Mouse (Mus musculus) heart, postnatal 0 days (tissue): ENCODE results near the gene Mob1a. TPM values are rescaled to one million over a fixed set of nuclear protein-coding genes. Genes with fewer than 3 reads are reported as not detected.

Experiments
- ATAC-seq: fragments of 200-750 bp; cut with Nextera tagmentation; 2 replicates; pipeline ENCODE4 v1.8.0; 2017; ENCODE audit warnings: low read depth, moderate number of reproducible peaks, moderate library complexity; ENCODE audit not compliant: insufficient read depth
- DNase-seq: peaks from one replicate; pipeline ENCODE4 v3.0.0-alpha.2; 2016; ENCODE audit warnings: low spot score
- H3K27ac ChIP-seq: fragments of 300-500 bp; sonication (generic); 2 replicates; pipeline ENCODE4 v1.5.1; 2014; ENCODE audit warnings: low read depth, mild to moderate bottlenecking
- H3K27me3 ChIP-seq: fragments of 300-500 bp; sonication (generic); 2 replicates; pipeline ENCODE4 v1.6.1; 2014; ENCODE audit warnings: low read length, mixed read lengths; ENCODE audit not compliant: control insufficient read depth, insufficient read depth
- H3K36me3 ChIP-seq: fragments of 300-500 bp; sonication (generic); replicated peaks from 2 replicates; pipeline ENCODE4 v1.6.1; 2014; ENCODE audit warnings: low read length, mixed read lengths; ENCODE audit not compliant: control insufficient read depth, insufficient read depth
- H3K4me1 ChIP-seq: fragments of 300-500 bp; sonication (generic); 2 replicates; pipeline ENCODE4 v1.6.1; 2014; ENCODE audit warnings: antibody characterized with exemption; ENCODE audit not compliant: control insufficient read depth, insufficient read depth
- H3K4me2 ChIP-seq: fragments of 300-500 bp; sonication (generic); 2 replicates; pipeline ENCODE4 v1.6.1; 2014; ENCODE audit warnings: low read depth, mild to moderate bottlenecking, low read length, moderate library complexity
- H3K4me3 ChIP-seq: fragments of 300-500 bp; sonication (generic); 2 replicates; pipeline ENCODE4 v1.5.1; 2014; ENCODE audit warnings: low read depth, low read length
- H3K9ac ChIP-seq: fragments of 300-500 bp; sonication (generic); replicated peaks from 2 replicates; pipeline ENCODE4 v1.6.1; 2014; ENCODE audit warnings: low read depth, low read length, mixed read lengths
- H3K9me3 ChIP-seq: fragments of 300-500 bp; sonication (generic); replicated peaks from 2 replicates; pipeline ENCODE4 v1.6.1; 2016; ENCODE audit warnings: low read length; ENCODE audit not compliant: control insufficient read depth
- CTCF ChIP-seq: IDR thresholded peaks from 2 replicates; pipeline ENCODE4 v1.5.1; 2016; ENCODE audit warnings: antibody characterized with exemption, control low read depth, low read depth
- EP300 ChIP-seq: IDR thresholded peaks from 2 replicates; pipeline ENCODE4 v1.6.1; 2016; ENCODE audit warnings: antibody characterized with exemption, low read depth
- WGBS: fragments of 180-500 bp; shearing (Covaris S2); extraction: QIAGEN DNeasy Blood & Tissue Kit; methylation state at CpG from one replicate; pipeline ENCODE4 v1.1.7; 2014; 5-methylcytosine and 5-hydroxymethylcytosine counted together
- polyA plus RNA-seq: library from polyadenylated mRNA; unstranded; fragments of >200 nt; fragmentation: Nextera tagmentation; extraction: Ambion mirVana; gene quantifications from 2 replicates; pipeline ENCODE4 v1.2.1, GENCODE M21; 2015
- total RNA-seq: library from RNA; depleted of rRNA; stranded (reverse); fragments of >200 nt; gene quantifications from 2 replicates; pipeline ENCODE4 v1.2.3, GENCODE M21; 2014; ENCODE audit warnings: low replicate concordance; rRNA removed

Gene Mob1a
- total and polyA plus RNA-seq, 2 experiments from 2014 or later: 15.1 to 35.0 TPM

- Histone ChIP-seq H3K9ac (no peak overlapping the region), H3K4me2 (no peak overlapping the region), H3K9me3 (no peaks in the 10 kb centered on the region), H3K27me3 (no peaks in the 10 kb centered on the region), H3K4me3 (no peak overlapping the region), H3K27ac (no peak overlapping the region), H3K4me1 (no peaks in the 10 kb centered on the region), H3K36me3 (peaks cover 98% of the 10 kb centered on the region)
- DNase-seq: no peak
- ATAC-seq: 0 out of 2 replicates have a peak, but pooled peaks have one; percentile 3
- 73% methylated on average over 9 of the region's 9 CpGs for WGBS
- TF ChIP-seq EP300 (no peak), CTCF (no peak)
These were observed 48.0 kb downstream of the Mob1a start for GRCm38 (mm10) chr6:83373704-83374300.

- no peaks in the 10 kb centered on the region for H3K27me3 ChIP-seq
- peak; percentile 81 for DNase-seq
- H3K4me2 ChIP-seq: no peak overlapping the region
- H3K4me3 ChIP-seq: no peak overlapping the region
- peak overlapping the region; percentile 71 for H3K27ac ChIP-seq
- 49% methylated on average over 10 of the region's 10 CpGs for WGBS
- peak; percentile 98 for ATAC-seq
- H3K4me1 ChIP-seq: peaks cover 15% of the 10 kb centered on the region; the same call in 1 of the 2 replicates
- peaks cover 67% of the 10 kb centered on the region for H3K36me3 ChIP-seq
- H3K9ac ChIP-seq: no peak overlapping the region; the same call in 1 of the 2 replicates
- TF ChIP-seq CTCF (no peak), EP300 (no peak)
- H3K9me3 ChIP-seq: no peaks in the 10 kb centered on the region
These were observed 56.0 kb downstream of the Mob1a start for GRCm38 (mm10) chr6:83381510-83382491.

GRCm38 (mm10) chr6:83385569-83386090 lies 59.8 kb downstream of the Mob1a start:
- no peak overlapping the region for H3K27ac ChIP-seq
- ATAC-seq: no peak
- H3K4me1 ChIP-seq: peaks cover 15% of the 10 kb centered on the region; the same call in 1 of the 2 replicates
- peaks cover 33% of the 10 kb centered on the region for H3K36me3 ChIP-seq
- no peak overlapping the region for H3K4me3 ChIP-seq
- no peak for DNase-seq
- H3K9ac ChIP-seq: no peak overlapping the region
- no peaks in the 10 kb centered on the region for H3K27me3 ChIP-seq
- H3K4me2 ChIP-seq: no peak overlapping the region
- TF ChIP-seq EP300: no peak
- no peak for TF ChIP-seq CTCF
- 90% methylated on average over 9 of the region's 9 CpGs for WGBS
- H3K9me3 ChIP-seq: no peaks in the 10 kb centered on the region

GRCm38 (mm10) chr6:83392166-83392780 lies 66.5 kb downstream of the Mob1a start:
- peaks cover 4% of the 10 kb centered on the region; the same call in 1 of the 2 replicates for H3K4me1 ChIP-seq
- WGBS: 70% methylated on average over 8 of the region's 8 CpGs
- no peaks in the 10 kb centered on the region for H3K9me3 ChIP-seq
- ATAC-seq (no peak), DNase-seq (no peak)
- H3K4me2 ChIP-seq: no peak overlapping the region
- H3K27me3 ChIP-seq: no peaks in the 10 kb centered on the region
- H3K36me3 ChIP-seq: peaks cover 48% of the 10 kb centered on the region
- TF ChIP-seq CTCF: no peak
- no peak overlapping the region for H3K27ac ChIP-seq
- no peak overlapping the region for H3K4me3 ChIP-seq
- no peak overlapping the region for H3K9ac ChIP-seq

Other genes starting within 250 kb of the Mob1a start
- gene Pcgf1, start 248.1 kb upstream of the Mob1a start, total RNA-seq: 12.1 and 14.8 TPM in 2 replicates
- 13.2 and 14.7 TPM in 2 replicates for gene Pcgf1, start 248.1 kb upstream of the Mob1a start, polyA plus RNA-seq
- gene Lbx2, start 239.6 kb upstream of the Mob1a start, total RNA-seq: not detected in 2 replicates
- 0.59 and 0.64 TPM in 2 replicates for gene Lbx2, start 239.6 kb upstream of the Mob1a start, polyA plus RNA-seq
- 0.11 and 0.97 TPM in 2 replicates for gene Ccdc142, start 224.4 kb upstream of the Mob1a start, total RNA-seq
- gene Ccdc142, start 224.4 kb upstream of the Mob1a start, polyA plus RNA-seq: 1.1 and 1.6 TPM in 2 replicates
- gene Gm42688, start 224.4 kb upstream of the Mob1a start, total RNA-seq: 2.4 and 3.4 TPM in 2 replicates
- 1.1 and 1.4 TPM in 2 replicates for gene Gm42688, start 224.4 kb upstream of the Mob1a start, polyA plus RNA-seq
- 87.9 and 156 TPM in 2 replicates for gene Mrpl53, start 217.0 kb upstream of the Mob1a start, total RNA-seq
- gene Mrpl53, start 217.0 kb upstream of the Mob1a start, polyA plus RNA-seq: 242 and 247 TPM in 2 replicates
- gene Mogs, start 210.5 kb upstream of the Mob1a start, total RNA-seq: 27.5 and 28.1 TPM in 2 replicates
- gene Mogs, start 210.5 kb upstream of the Mob1a start, polyA plus RNA-seq: 7.9 and 9.4 TPM in 2 replicates
- 151 and 186 TPM in 2 replicates for gene Wbp1, start 204.5 kb upstream of the Mob1a start, total RNA-seq
- 97.5 and 98.1 TPM in 2 replicates for gene Wbp1, start 204.5 kb upstream of the Mob1a start, polyA plus RNA-seq
- gene Ino80b, start 200.6 kb upstream of the Mob1a start, total RNA-seq: 8.9 and 11.6 TPM in 2 replicates
- gene Ino80b, start 200.6 kb upstream of the Mob1a start, polyA plus RNA-seq: 5.5 and 6.8 TPM in 2 replicates
- 40.0 and 45.9 TPM in 2 replicates for gene Rtkn, start 190.6 kb upstream of the Mob1a start, total RNA-seq
- 12.5 and 13.0 TPM in 2 replicates for gene Rtkn, start 190.6 kb upstream of the Mob1a start, polyA plus RNA-seq
- 1.4 and 5.5 TPM in 2 replicates for gene Wdr54, start 169.6 kb upstream of the Mob1a start, total RNA-seq
- gene Wdr54, start 169.6 kb upstream of the Mob1a start, polyA plus RNA-seq: 0.96 and 1.1 TPM in 2 replicates
- gene 1700003E16Rik, start 169.6 kb upstream of the Mob1a start, total RNA-seq: 2.0 TPM in 1 of 2 replicates, not detected in the other
- 0.20 and 0.45 TPM in 2 replicates for gene 1700003E16Rik, start 169.6 kb upstream of the Mob1a start, polyA plus RNA-seq
- 45.9 and 47.7 TPM in 2 replicates for gene Dctn1, start 160.1 kb upstream of the Mob1a start, total RNA-seq
- gene Dctn1, start 160.1 kb upstream of the Mob1a start, polyA plus RNA-seq: 48.9 and 50.8 TPM in 2 replicates
- gene Slc4a5, start 106.2 kb upstream of the Mob1a start, total RNA-seq: not detected in 2 replicates
- gene Slc4a5, start 106.2 kb upstream of the Mob1a start, polyA plus RNA-seq: 0.03 TPM in 1 of 2 replicates, not detected in the other
- gene Mthfd2, start 108 bp upstream of the Mob1a start, total RNA-seq: 3.6 and 4.7 TPM in 2 replicates
- 8.5 and 8.9 TPM in 2 replicates for gene Mthfd2, start 108 bp upstream of the Mob1a start, polyA plus RNA-seq
- gene Bola3, start 23.1 kb downstream of the Mob1a start, total RNA-seq: 32.0 and 36.3 TPM in 2 replicates
- 492 and 553 TPM in 2 replicates for gene Bola3, start 23.1 kb downstream of the Mob1a start, polyA plus RNA-seq
- gene Tet3, start 133.1 kb downstream of the Mob1a start, total RNA-seq: 14.1 and 17.3 TPM in 2 replicates
- gene Tet3, start 133.1 kb downstream of the Mob1a start, polyA plus RNA-seq: 16.4 and 17.2 TPM in 2 replicates
- gene Dguok, start 181.0 kb downstream of the Mob1a start, total RNA-seq: 21.4 and 25.2 TPM in 2 replicates
- gene Dguok, start 181.0 kb downstream of the Mob1a start, polyA plus RNA-seq: 51.7 and 58.4 TPM in 2 replicates
- gene Actg2, start 210.2 kb downstream of the Mob1a start, total RNA-seq: 15.0 and 831 TPM in 2 replicates
- 7.0 and 9.9 TPM in 2 replicates for gene Actg2, start 210.2 kb downstream of the Mob1a start, polyA plus RNA-seq
- 1.2 and 1.5 TPM in 2 replicates for gene Stambp, start 246.7 kb downstream of the Mob1a start, total RNA-seq
- 22.9 and 24.6 TPM in 2 replicates for gene Stambp, start 246.7 kb downstream of the Mob1a start, polyA plus RNA-seq